Comparison of ENCODE assay signal across 19 mouse cellular contexts in the genomic region with DNA sequence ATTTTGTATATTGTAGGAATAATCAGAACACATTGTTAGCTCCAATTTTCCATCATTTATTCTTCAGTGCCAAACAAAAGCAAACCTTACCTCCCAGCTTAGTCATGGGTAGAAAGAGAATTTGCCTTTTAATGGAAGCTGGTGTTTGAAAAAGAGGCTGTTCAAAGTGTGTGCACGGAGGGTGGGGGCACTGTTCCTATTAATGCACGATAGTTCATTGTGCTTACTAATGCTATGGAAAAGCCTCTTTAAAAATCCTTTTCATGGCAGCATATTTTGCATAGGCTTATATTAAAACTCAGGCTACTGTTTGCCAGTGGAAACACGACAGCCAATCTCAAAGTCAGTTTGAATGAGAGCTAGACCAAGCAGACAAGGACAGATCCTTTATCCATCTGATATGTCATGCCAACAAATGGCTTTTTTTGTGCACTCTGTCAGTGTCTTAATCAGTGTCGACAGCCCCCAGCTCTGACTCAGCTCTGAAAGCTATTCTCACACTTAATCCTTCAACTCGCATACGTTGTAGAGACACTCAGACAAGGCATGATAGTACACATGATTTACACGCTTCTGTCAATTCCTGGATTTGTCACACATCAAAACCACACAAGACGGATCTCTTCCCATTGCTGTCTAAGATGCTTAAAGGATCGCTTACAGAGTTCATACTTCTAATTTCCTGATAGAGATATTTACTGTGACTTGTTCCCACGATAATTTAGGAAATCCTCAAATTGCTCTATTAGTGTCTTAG.
DNase-seq lines count a peak whose midpoint lies in the region; ATAC-seq lines count a peak whose summit lies in the region.
"Had no signal": no experiment of that assay in that cellular context is flagged by ENCODE, and none has a peak within 500 bp of the region (broad histone marks: within the 10 kb centered on the region; RNA-seq: fewer than 3 reads in every experiment).

No protein-coding gene starts in this region.

- no peak overlapping the region for H3K9ac ChIP-seq in hindbrain, embryonic 11.5 days (ENCODE audit: low read depth, low read length)
- H3K9ac ChIP-seq in midbrain, embryonic 15.5 days: no peak overlapping the region
- no peak overlapping the region for H3K9ac ChIP-seq in neural tube, embryonic 15.5 days (replicated peaks)
- H3K9ac ChIP-seq: heart, embryonic 12.5 days had no signal

- H3K4me2 ChIP-seq in hindbrain, embryonic 11.5 days (replicated peaks; ENCODE audit: low read depth, low read length): no peak overlapping the region
- H3K4me2 ChIP-seq in midbrain, embryonic 15.5 days: peak overlapping the region; percentile 6; the same call in 1 of the 2 replicates
- no peak overlapping the region for H3K4me2 ChIP-seq in neural tube, embryonic 15.5 days
- H3K4me2 ChIP-seq: heart, embryonic 12.5 days had no signal

- peak; percentile 71 for ATAC-seq in hindbrain, embryonic 11.5 days (ENCODE audit: low FRiP score)
- peak; percentile 86 for ATAC-seq in midbrain, embryonic 15.5 days (replicated peaks)
- ATAC-seq in neural tube, embryonic 15.5 days (ENCODE audit: low FRiP score): no peak
- ATAC-seq: inflammation-experienced regulatory T-cells, adult 6 months had no signal

- H3K36me3 ChIP-seq in hindbrain, embryonic 11.5 days (ENCODE audit: control insufficient read depth, insufficient read depth, low read length): no peaks in the 10 kb centered on the region
- no peaks in the 10 kb centered on the region for H3K36me3 ChIP-seq in hindbrain, embryonic 10.5 days
- H3K36me3 ChIP-seq in midbrain, embryonic 15.5 days (replicated peaks): no peaks in the 10 kb centered on the region
- H3K36me3 ChIP-seq in neural tube, embryonic 15.5 days: no peaks in the 10 kb centered on the region
- H3K36me3 ChIP-seq: heart, embryonic 12.5 days had no signal

- H3K27ac ChIP-seq in hindbrain, embryonic 11.5 days (ENCODE audit: low read depth, low read length): no peak overlapping the region
- no peak overlapping the region for H3K27ac ChIP-seq in hindbrain, embryonic 10.5 days
- no peak overlapping the region for H3K27ac ChIP-seq in midbrain, embryonic 15.5 days
- no peak overlapping the region for H3K27ac ChIP-seq in neural tube, embryonic 15.5 days (replicated peaks)

- peak; percentile 27 for DNase-seq in embryo, embryonic 10.5 days (ENCODE audit: low spot score)
- no peak for DNase-seq in embryo, embryonic 10 days (ENCODE audit: low spot score)
- peak; percentile 11 for DNase-seq in hindbrain, embryonic 11.5 days (ENCODE audit: low spot score)
- DNase-seq in hindbrain, embryonic 10.5 days (ENCODE audit: low spot score): no peak
- DNase-seq in yolk sac, embryonic 10.5 days (ENCODE audit: low spot score): no peak
- no peak for DNase-seq in layer of hippocampus, postnatal 10 days (ENCODE audit: low spot score in 2 of 2)
- DNase-seq: adrenal gland, adult 2 months; cerebellum, adult 8-10 months; heart, postnatal 14 days; kidney, adult 8-10 months; kidney, postnatal 25 days; left cerebral cortex, postnatal 4 days; liver; lung, postnatal 14 days; right cerebral cortex, postnatal 4 days had no signal

- H3K4me1 ChIP-seq in hindbrain, embryonic 11.5 days (replicated peaks; ENCODE audit: control insufficient read depth, insufficient read depth, low read length): no peaks in the 10 kb centered on the region
- H3K4me1 ChIP-seq in hindbrain, embryonic 10.5 days (replicated peaks): 0 out of 2 replicates have a peak, but pooled peaks cover 6% of the 10 kb centered on the region
- H3K4me1 ChIP-seq in midbrain, embryonic 15.5 days: no peaks in the 10 kb centered on the region
- no peaks in the 10 kb centered on the region for H3K4me1 ChIP-seq in neural tube, embryonic 15.5 days
- H3K4me1 ChIP-seq: heart, embryonic 12.5 days had no signal

- WGBS in hindbrain, embryonic 11.5 days: 52% methylated on average over 10 of the region's 10 CpGs
- WGBS in hindbrain, embryonic 10.5 days: 57% methylated on average over 10 of the region's 10 CpGs
- WGBS in midbrain, embryonic 15.5 days: 20% methylated on average over 10 of the region's 10 CpGs
- 66% methylated on average over 10 of the region's 10 CpGs for WGBS in neural tube, embryonic 15.5 days

- no peak overlapping the region for H3K4me3 ChIP-seq in hindbrain, embryonic 11.5 days (ENCODE audit: low read depth, low read length)
- H3K4me3 ChIP-seq in hindbrain, embryonic 10.5 days: no peak overlapping the region
- H3K4me3 ChIP-seq in midbrain, embryonic 15.5 days: no peak overlapping the region
- H3K4me3 ChIP-seq in neural tube, embryonic 15.5 days (replicated peaks): no peak overlapping the region
- H3K4me3 ChIP-seq: heart, embryonic 12.5 days had no signal

- no peaks in the 10 kb centered on the region for H3K27me3 ChIP-seq in hindbrain, embryonic 11.5 days (ENCODE audit: control insufficient read depth, insufficient read depth, low read length)
- H3K27me3 ChIP-seq in hindbrain, embryonic 10.5 days (ENCODE audit: insufficient read depth, poor library complexity, severe bottlenecking): no peaks in the 10 kb centered on the region
- peaks cover 18% of the 10 kb centered on the region for H3K27me3 ChIP-seq in midbrain, embryonic 15.5 days (replicated peaks)
- no peaks in the 10 kb centered on the region for H3K27me3 ChIP-seq in neural tube, embryonic 15.5 days (replicated peaks)
- H3K27me3 ChIP-seq: heart, embryonic 12.5 days had no signal

- H3K9me3 ChIP-seq in hindbrain, embryonic 11.5 days (ENCODE audit: control insufficient read depth, low read length): no peaks in the 10 kb centered on the region
- H3K9me3 ChIP-seq in hindbrain, embryonic 10.5 days: no peaks in the 10 kb centered on the region
- H3K9me3 ChIP-seq in midbrain, embryonic 15.5 days: no peaks in the 10 kb centered on the region
- no peaks in the 10 kb centered on the region for H3K9me3 ChIP-seq in neural tube, embryonic 15.5 days (replicated peaks)
- H3K9me3 ChIP-seq: heart, embryonic 12.5 days had no signal

Comparison
In these comparisons a context has a peak if more than half of its experiments do, and no peak if none do; other contexts are left out.
1. DNase-seq: peak in embryo, embryonic 10.5 days (single experiment) and hindbrain, embryonic 11.5 days (single experiment); none in embryo, embryonic 10 days (single experiment), hindbrain, embryonic 10.5 days (single experiment), yolk sac, embryonic 10.5 days (single experiment) and layer of hippocampus, postnatal 10 days (0 of 2).